Mouse (Mus musculus) kidney, postnatal 25 days (tissue): ENCODE data around the gene Cenpn.

ENCODE experiments used
- DNase-seq, 2 experiments: peaks; one replicate each; pipeline ENCODE4 v3.0.0; 2021; ENCODE audit warnings: mixed read lengths in 2 of 2

The Cenpn gene

DNA sequence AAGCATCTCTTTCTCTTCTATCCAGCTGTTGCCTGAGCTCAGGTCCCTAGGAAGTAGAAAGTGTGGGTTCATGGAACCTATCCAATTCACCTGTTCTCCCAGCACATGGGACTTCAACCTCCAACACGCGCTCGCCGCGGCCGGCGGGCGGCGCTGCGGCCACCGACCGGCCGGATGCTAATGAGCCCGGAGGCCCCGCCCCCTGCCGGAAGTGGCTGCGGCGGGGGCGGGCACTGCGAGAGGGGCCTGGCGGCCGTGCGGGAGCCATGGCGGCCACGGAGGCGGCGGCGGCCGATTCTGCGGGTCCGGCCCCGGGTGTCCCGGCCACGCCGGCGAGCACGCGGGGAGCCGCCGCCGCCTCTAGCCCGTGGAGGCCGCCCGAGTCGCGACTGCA lies 21.6 kb downstream of the Cenpn start, which contains the start of gene Atmin:
Gene Atmin (plus strand): TSS at position 233 of the 394 bp plus-strand sequence.
- DNase-seq = peak; percentile 91 to 95

GRCm38 (mm10) chr8:116943555-116944384 lies 22.2 kb downstream of the Cenpn start:
- DNase-seq = peak; percentile 40 to 70

DNA sequence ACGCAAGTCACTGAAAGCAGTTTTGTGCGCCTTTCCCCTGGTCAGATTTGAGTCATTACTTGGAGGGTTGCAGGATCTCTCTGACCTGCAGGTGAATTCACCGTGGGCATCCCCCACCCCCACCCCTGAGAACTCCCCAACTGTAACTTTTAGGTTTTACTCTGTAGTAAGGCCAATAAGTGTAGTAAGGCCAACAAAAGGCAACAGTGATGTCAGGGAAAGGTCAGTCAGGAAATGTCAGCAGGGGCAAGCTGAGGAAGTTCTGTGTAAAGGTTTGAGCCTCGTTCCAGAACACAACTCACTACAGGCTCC lies 22.8 kb downstream of the Cenpn start:
- DNase-seq = no peak

- no peak for DNase-seq
These were observed 23.8 kb downstream of the Cenpn start for GRCm38 (mm10) chr8:116945169-116945910.

- DNase-seq = peak in 1 of 2 experiments; percentile 7
These were observed 24.8 kb downstream of the Cenpn start for GRCm38 (mm10) chr8:116946268-116946838.

GRCm38 (mm10) chr8:116946851-116947250 lies 25.3 kb downstream of the Cenpn start:
- DNase-seq = no peak

DNA sequence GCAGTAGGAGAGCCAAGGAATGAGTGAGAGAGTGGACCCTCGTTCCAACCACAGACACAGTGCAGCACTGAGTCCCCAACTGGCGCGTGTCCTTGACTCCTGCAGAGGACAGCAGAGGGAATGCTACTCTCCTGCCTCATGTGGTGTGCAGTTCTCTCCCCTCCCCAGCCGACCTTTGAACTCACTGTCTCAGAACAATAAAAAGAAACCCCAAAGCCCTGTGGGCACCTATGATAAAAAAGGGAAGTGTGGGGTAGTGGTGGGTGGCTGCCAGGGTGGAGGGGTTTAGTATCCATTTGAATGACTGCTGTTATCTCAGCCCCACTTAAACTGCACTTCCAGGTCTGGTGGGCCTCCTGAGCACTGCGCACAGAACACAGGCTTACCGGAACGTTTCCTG lies 26.1 kb downstream of the Cenpn start:
- DNase-seq = no peak

DNA sequence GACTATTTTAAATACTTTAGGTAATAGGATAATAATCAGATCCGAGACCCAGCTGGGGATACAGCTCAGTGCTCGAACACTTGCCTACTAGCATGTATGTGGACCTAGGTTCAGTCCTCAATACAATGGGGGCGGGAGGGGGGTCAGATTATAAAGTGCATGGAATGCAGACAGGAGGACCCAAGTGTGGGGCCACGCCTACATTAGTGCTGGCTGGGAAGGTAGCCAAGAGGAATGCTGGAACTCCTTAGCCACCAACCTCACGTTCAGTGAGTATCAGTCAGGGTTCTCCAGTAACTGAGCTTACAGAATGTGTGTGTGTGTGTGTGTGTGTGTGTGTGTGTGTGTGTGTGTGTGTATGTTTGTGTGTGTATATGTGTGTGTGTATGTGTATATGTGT lies 29.8 kb downstream of the Cenpn start:
- peak; percentile 60 to 65 for DNase-seq

DNA sequence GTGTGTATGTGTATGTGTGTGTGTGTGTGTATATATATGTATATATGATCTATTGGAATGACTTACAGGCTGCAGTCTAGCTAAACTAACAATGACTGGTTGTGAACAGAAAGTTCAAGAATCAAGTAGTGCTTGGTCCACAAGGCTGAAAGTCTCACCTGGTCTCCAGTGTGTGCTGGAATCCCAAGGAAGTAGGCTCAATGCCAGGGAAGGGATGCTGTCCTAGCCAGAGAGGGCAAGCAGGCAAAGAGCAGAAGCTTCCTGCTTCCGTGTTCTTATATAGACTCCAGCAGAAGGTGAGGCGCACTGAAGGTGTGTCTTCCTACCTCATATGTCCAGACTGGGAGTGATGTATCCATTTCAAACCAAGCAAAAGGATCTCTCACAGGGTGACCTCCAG lies 30.2 kb downstream of the Cenpn start:
- peak; percentile 28 to 58 for DNase-seq

DNA sequence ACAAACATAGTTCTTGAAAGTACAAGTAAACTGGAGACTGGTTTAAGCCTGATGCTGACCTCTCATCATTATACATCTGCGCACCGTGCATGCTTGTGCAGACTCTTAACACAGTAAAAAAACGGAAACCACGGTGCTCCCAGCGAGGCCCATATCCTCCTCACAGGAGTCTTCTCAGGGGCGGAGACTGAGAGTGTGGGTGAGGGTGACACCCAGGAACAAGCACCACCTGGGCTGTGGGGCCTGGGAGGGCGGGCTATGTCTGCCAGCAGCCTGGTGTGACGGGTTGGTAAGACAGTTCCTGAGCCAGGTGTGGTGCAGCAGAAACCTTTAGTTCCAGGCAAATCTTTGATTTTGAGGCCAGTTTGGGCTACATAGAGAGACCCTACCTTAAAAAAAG lies 30.9 kb downstream of the Cenpn start:
- DNase-seq = no peak

- no peak for DNase-seq
These were observed 32.9 kb downstream of the Cenpn start for GRCm38 (mm10) chr8:116954415-116954814.

GRCm38 (mm10) chr8:116969531-116969930 lies 48.0 kb downstream of the Cenpn start:
- peak in 1 of 2 experiments; percentile 28 for DNase-seq

- DNase-seq = no peak
These were observed 53.5 kb downstream of the Cenpn start for GRCm38 (mm10) chr8:116975066-116975465.

DNA sequence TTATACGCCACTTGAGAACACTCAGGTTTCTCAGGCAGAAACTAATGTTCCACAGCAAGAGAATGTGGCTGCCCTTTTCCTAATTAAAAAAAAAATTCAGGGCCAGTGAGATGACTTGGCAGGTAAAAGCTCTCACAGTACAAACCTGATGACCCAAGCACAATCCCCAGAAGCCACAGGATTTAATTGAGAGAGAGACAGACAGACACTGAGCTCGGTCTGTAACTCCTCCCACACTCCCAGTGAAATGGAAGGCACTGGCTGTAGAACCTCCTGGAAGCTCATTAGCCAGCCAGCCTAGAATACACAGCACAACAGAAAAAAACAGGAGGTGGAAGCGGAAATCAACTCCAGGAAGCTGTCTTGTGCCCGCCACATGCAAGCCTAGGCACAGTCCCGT lies 54.1 kb downstream of the Cenpn start:
- DNase-seq = peak; percentile 42 to 63

- DNase-seq = no peak
These were observed 56.5 kb downstream of the Cenpn start for GRCm38 (mm10) chr8:116978052-116978451.

DNA sequence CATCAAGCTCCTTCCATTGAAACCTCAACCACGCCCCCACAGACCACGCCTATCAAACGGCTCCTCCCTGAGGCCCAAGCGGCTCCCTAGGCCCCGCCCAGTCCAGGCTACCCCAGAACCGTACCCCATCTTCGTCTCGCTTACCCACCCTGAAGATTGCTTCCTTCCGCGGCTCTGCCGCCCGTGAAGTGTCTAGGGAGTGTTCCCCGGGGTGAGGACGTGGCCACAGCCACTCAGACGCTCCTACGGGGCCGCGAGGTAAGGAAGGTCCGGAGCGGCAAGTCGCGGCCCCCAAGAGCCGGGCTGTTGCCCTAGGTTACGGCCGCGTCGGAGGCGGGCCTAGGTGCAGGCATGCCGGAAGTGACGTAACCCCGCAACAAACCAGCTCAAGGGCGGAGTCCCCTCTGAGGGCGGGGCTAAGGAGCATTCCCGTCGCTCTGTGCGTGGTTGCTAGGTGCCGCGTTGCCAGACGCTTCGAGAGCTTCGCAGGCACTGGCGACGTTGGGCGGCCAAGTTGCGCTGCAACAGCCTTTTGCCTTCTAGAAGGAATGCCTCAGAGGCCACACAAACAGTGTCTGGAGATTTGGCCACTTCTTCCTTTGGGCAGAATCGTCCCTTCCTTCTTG lies 57.2 kb downstream of the Cenpn start, which contains the start of gene 1700030J22Rik:
Gene 1700030J22Rik (minus strand): TSS at position 329 of the 626 bp plus-strand sequence.
- DNase-seq = peak; percentile 99

DNA sequence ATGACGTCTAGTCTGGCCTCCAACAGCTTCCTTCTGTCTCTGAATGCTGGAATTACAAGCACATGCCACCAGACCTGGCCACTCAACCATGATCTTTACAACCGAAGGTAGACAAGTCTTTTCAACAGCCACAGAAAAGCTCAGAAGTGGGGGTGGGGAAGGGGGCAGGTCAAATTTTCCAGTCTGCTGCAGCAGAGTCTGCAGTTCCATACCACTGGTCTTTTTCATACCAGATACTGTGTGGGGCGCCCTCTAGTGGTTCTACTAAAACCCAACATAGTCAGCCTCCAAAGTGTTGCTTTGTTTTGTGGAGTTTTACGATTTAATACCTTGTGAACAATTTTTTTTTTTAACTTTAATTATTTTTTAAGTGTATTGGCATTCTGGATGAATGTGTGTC lies 58.6 kb downstream of the Cenpn start:
- DNase-seq = peak; percentile 67 to 82

- DNase-seq = no peak
These were observed 68.3 kb downstream of the Cenpn start for GRCm38 (mm10) chr8:116989842-116990241.
